Mouse (Mus musculus): ENCODE data around the gene Mybpc3.

Mybpc3 gene

GRCm38 (mm10) chr2:91121011-91121410 is 3.1 kb downstream of the Mybpc3 start:
- DNase-seq (ENCODE audit: low read depth, low spot score): no peak

GRCm38 (mm10) chr2:91121497-91121896 is 3.6 kb downstream of the Mybpc3 start:
- no peak for DNase-seq (ENCODE audit: low read depth, low spot score)

- no peak for DNase-seq (ENCODE audit: low read depth, low spot score)
These were observed 5.6 kb downstream of the Mybpc3 start for GRCm38 (mm10) chr2:91123521-91123920.

GRCm38 (mm10) chr2:91125101-91125500 is 7.2 kb downstream of the Mybpc3 start:
- no peak for DNase-seq (ENCODE audit: low read depth, low spot score)

GRCm38 (mm10) chr2:91128761-91129160 is 10.8 kb downstream of the Mybpc3 start:
- DNase-seq (ENCODE audit: low read depth, low spot score): no peak

GRCm38 (mm10) chr2:91130126-91130525 is 12.2 kb downstream of the Mybpc3 start:
- DNase-seq (ENCODE audit: low read depth, low spot score): no peak

- no peak for DNase-seq (ENCODE audit: low read depth, low spot score)
These were observed 13.3 kb downstream of the Mybpc3 start for GRCm38 (mm10) chr2:91131251-91131650.

- no peak for DNase-seq (ENCODE audit: low read depth, low spot score)
These were observed 14.1 kb downstream of the Mybpc3 start for GRCm38 (mm10) chr2:91132035-91132434.

GRCm38 (mm10) chr2:91136513-91137412 is 18.8 kb downstream of the Mybpc3 start:
- DNase-seq (ENCODE audit: low read depth, low spot score): no peak

- DNase-seq (ENCODE audit: low read depth, low spot score): no peak
These were observed 19.5 kb downstream of the Mybpc3 start for GRCm38 (mm10) chr2:91137481-91137880.

GRCm38 (mm10) chr2:91139311-91139710 is 21.4 kb downstream of the Mybpc3 start:
- DNase-seq (ENCODE audit: low read depth, low spot score): no peak

GRCm38 (mm10) chr2:91139764-91140163 is 21.8 kb downstream of the Mybpc3 start:
- DNase-seq (ENCODE audit: low read depth, low spot score): no peak

- DNase-seq (ENCODE audit: low read depth, low spot score): no peak
These were observed 25.0 kb downstream of the Mybpc3 start for GRCm38 (mm10) chr2:91142920-91143319.

- no peak for DNase-seq (ENCODE audit: low read depth, low spot score)
These were observed 25.5 kb downstream of the Mybpc3 start for GRCm38 (mm10) chr2:91143401-91143800.

- DNase-seq (ENCODE audit: low read depth, low spot score): no peak
These were observed 30.2 kb downstream of the Mybpc3 start for GRCm38 (mm10) chr2:91148101-91148500.

- no peak for DNase-seq (ENCODE audit: low read depth, low spot score)
These were observed 33.4 kb downstream of the Mybpc3 start for GRCm38 (mm10) chr2:91151331-91151730.

- DNase-seq (ENCODE audit: low read depth, low spot score): no peak
These were observed 35.0 kb downstream of the Mybpc3 start for GRCm38 (mm10) chr2:91152885-91153377.

GRCm38 (mm10) chr2:91154091-91154490 is 36.1 kb downstream of the Mybpc3 start:
- no peak for DNase-seq (ENCODE audit: low read depth, low spot score)

GRCm38 (mm10) chr2:91157002-91157752 is 39.2 kb downstream of the Mybpc3 start:
- DNase-seq (ENCODE audit: low read depth, low spot score): no peak

GRCm38 (mm10) chr2:91160591-91160990 is 42.6 kb downstream of the Mybpc3 start:
- no peak for DNase-seq (ENCODE audit: low read depth, low spot score)

GRCm38 (mm10) chr2:91162952-91163351 is 45.0 kb downstream of the Mybpc3 start:
- DNase-seq (ENCODE audit: low read depth, low spot score): no peak

- no peak for DNase-seq (ENCODE audit: low read depth, low spot score)
These were observed 45.6 kb downstream of the Mybpc3 start for GRCm38 (mm10) chr2:91163532-91163931.
